Mouse (Mus musculus) left cerebral cortex, adult 18-20 months (tissue): ENCODE measurements at regions not wholly inside any gene's neighbourhood (a gene's known extent, or its start where the extent isn't known, plus 50 kb on each side); places are given as distances from the start of the nearest gene placed in this dataset.
A peak's percentile ranks its signal among the peaks of the same experiment; 100 is the strongest.

ENCODE experiments used
- DNase-seq, 2 experiments: peaks; one replicate each; pipeline ENCODE4 v3.0.0; 2021 to 2022; ENCODE audit warnings: low spot score in 2 of 2, mixed read lengths in 1 of 2

GRCm38 (mm10) chr11:71410582-71410981, 180.0 kb upstream of the Nlrp1b start:
- DNase-seq: no peak

- DNase-seq: no peak
Observed at GRCm38 (mm10) chr11:71411958-71412357, 181.4 kb upstream of the Nlrp1b start.

GRCm38 (mm10) chr11:71414403-71415140, 184.0 kb upstream of the Nlrp1b start:
- DNase-seq: no peak

- DNase-seq: no peak
Observed at GRCm38 (mm10) chr11:71415451-71415850, 184.9 kb upstream of the Nlrp1b start.

GRCm38 (mm10) chr11:71422291-71422840, 191.8 kb upstream of the Nlrp1b start:
- no peak for DNase-seq

DNA sequence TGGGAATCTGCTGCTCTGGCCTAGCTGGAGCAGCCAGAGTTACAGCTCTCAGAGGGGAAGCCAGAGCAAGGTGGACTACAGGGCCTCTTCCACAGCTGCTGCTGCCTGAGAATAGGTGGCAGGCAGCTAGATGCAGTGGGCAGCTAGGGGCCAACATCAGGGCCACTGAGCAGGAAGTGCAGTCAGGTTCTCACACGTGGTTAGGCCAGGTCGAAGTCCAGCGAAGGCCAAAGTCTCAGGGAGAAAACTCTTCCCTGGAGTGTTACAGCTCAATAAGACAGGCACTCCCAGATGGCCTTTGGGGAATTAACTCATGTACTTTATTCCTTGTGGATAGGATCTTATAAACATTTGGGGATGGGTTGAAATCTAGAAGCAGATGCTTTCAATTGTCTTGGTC, 192.7 kb upstream of the Nlrp1b start:
- no peak for DNase-seq

- no peak for DNase-seq
Observed at GRCm38 (mm10) chr11:71424879-71425278, 194.3 kb upstream of the Nlrp1b start.

DNA sequence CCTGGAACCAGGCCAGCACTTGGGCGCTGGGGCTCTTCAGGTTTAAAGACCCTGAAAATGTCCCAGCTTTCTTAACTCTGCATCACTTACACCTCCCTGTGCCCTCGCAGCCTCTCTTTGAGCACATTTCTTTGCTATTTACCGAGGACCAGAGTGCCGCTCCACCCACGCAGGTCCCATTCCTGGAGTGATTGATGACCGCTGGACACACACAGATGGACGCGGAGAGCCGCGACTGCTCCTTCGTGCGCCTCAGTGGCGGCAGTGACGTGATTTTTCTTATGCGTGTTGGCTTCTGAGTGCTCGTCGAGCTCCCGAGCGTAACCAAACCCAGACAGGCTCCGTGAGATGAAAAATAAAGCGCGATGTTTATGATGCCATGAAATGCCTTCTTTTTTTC, 199.2 kb upstream of the Nlrp1b start:
- DNase-seq: no peak

DNA sequence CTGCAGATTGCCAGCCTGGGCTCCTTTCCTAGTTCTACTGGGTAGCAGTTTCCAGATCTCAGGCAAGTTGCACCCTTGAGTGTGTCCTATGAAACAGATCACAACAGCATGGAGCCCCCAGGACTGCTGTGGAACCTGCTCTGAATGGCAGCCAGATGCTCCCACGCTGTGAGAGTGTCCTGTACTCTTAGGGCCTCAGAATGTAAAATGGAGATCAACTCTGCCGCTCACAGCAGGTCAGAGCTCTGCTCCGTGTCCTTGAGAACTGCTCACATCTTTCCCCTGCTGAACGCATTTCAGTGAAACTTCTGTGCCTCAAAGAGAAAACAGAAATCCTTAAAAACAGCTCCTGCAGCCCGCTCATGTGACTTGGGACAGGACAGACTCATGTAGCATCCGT, 203.7 kb upstream of the Nlrp1b start:
- no peak for DNase-seq

- DNase-seq: no peak
Observed at GRCm38 (mm10) chr11:71434886-71435285, 204.4 kb upstream of the Nlrp1b start.

DNA sequence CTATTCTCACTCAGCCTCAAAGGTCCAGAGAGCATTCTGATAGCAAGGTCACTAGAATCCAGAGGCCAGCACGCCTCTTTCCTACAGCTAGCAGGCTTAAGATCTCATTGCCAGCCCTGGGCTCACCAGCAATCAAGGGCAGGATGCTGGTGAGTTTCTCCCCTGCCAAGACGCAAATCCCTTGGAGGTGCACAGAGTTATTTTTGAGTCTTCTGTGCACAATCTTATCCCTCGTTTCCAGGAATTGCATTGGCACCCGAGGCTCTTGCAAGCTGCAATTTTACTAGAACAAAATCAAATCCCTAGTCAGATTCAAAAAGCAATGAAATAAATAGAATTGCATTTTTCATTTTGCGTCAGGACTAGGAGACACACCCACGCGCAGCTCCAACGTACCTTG, 205.2 kb upstream of the Nlrp1b start:
- peak; percentile 31 to 42 for DNase-seq

DNA sequence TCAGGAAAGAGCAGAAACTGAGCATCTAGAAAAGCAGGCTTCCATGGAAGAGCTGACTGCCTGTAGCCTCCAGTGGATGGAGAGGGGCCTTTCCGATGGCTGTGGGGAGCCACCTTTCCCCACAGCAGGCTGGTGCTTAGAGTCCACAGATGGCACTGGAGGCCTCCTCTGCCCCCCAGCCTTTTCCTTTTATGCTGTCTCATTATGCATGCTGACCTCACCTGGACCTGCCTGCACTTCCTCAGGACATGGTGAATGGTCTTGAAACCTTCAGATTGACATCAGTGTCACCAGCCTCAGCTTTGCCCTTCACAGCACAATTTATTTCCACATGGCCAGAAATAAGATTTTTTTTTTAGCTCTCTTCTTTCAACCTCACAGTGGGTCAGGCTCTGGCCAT, 205.8 kb upstream of the Nlrp1b start:
- DNase-seq: no peak

DNA sequence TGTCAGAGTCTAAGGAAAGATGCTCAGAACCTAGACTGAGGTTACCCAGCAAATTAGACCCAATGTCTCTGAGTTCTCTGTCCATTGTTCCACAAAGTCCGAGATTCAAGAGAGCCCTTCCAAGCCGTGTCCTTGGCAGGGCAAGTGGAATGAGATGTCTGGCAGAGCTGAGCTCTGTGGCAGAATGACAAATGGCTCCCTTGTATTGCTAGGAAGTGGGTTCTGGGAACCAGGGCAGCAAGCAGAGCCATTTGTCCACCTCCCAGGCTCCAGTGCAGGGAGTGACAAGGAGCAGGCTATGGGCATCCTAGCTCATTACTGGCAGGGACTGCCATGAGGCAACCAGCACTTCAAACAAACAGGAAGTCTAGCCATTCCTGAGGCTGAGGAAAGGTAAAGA, 206.3 kb upstream of the Nlrp1b start:
- peak in 1 of 2 experiments; percentile 23 for DNase-seq

GRCm38 (mm10) chr11:71439871-71440270, 209.3 kb upstream of the Nlrp1b start:
- peak; percentile 27 to 39 for DNase-seq

- no peak for DNase-seq
Observed at GRCm38 (mm10) chr11:71440392-71440791, 209.9 kb upstream of the Nlrp1b start.

GRCm38 (mm10) chr11:71444056-71444455, 213.5 kb upstream of the Nlrp1b start:
- DNase-seq: no peak

DNA sequence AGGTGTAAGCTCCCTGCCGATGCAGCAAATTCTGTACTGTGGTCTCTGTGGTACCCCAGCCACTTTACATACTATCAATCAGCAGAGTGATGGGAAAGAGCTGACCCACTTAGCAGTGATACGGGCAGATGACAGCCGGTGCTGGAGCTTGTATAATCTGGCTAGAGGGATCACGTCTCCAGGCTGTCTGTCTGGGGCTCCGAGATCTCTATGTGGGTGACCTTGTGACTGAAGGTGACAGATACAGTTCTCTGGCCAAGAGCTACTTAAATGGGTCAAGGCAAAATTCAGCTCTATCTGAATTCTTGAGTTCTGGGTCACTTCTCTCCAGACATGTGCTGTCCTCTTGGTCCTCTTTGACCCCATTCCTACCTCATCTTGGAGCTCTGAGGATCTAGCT, 216.1 kb upstream of the Nlrp1b start:
- DNase-seq: no peak

DNA sequence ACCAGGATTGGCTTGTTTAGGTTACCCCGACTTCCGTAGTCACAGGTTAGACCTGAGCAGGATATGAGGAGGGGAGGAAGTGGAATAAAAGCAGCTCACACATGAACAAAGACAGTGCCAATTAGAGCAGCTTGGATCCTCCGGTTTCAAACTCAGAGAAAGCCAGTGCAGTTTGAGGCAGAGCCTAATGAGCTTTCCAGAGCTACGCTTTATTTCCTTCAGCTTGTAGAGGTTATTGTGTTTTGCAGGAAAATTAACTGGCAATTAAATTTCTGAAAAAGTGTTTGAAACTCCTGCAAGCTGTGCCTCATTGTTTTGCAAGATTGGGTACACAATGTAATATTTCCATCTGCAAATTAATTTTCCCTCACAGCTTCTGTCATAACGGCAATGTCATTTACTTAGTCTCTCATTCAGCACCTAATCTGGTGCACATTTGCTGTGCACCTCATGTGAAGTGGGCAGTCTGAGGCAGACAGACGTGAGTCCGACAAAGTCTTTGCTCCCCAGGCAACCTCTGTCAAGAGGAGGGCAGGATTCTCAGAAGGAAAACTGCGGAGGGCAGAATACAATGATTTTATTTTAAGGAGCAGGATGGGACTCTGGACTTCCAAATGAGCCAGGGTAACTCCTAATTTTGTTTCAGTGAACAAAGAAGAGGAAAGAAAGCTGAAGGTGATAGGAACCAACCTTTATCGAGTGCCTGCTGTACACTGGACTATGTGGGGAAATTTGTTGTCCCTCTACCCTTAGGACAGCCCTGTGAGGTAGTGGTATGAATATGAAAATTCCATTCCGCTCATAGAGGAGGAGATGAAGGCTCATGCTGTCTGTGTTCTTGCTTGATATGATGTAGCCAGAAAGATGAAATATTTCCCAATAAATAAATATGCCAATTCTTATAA, 217.6 kb upstream of the Nlrp1b start:
- DNase-seq: no peak

DNA sequence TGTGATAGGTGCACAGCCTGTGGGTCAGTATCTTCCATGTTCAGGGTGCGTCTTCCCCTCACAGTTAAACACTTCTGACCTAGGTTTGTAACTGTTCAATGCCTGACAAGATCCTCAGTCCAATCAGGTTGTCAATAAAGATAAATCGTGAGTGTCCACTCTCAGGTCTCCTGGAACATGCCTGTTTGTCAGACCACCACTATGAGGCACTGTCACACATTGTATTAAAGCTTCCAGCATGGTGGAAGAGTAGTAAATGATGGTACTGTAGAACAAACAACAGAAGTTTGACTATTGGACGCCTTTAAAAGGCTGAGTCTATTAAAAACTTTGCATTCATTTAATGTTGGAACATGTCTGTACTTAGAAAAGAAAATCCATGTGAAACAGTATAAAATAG, 249.6 kb upstream of the Nlrp1b start:
- DNase-seq: no peak

- DNase-seq: no peak
Observed at GRCm38 (mm10) chr11:71497863-71498262, 251.9 kb upstream of the Wscd1 start.

GRCm38 (mm10) chr11:71498299-71498698, 251.4 kb upstream of the Wscd1 start:
- no peak for DNase-seq

DNA sequence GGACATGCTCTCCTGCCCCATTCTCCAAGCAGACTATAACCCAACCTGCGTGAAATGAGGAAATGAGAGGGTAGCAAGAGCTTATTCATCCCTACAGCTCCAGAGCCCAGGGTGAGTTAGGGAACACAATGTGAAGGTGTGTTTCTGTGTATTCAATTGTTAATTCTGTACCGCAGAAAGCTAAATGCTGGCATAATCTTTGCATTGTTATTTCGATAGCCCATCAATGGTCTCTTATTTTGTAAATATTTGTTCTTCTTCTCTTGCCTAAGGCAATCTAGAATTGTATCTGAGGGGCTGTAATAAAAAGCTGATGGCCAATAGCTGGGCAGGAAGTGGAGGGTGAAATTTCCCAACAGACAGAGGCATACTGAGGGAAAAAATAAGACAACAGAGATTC, 247.6 kb upstream of the Wscd1 start:
- no peak for DNase-seq
